Mouse (Mus musculus): ENCODE measurements at regions not wholly inside any gene's neighbourhood (a gene's known extent, or its start where the extent isn't known, plus 50 kb on each side); places are given as distances from the start of the nearest gene placed in this dataset.

DNA sequence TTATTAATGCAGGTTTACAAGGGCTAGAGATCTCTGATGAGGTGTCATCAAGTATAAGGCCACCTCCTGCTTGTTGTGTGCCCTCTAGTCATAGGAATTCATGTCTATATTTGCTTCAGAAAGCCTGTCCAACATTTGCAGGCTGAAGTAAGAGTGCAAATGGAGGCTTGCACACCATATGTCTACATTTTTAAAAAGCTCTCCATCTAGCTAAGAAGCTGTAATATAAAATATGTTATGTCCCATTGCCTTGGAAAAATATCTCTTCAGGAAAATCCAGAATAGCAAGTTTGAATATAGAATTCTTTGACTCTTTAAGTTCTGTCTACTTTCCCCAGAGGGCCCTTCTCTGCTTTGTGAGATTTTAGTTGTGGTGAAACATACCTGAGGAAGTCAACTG lies 134.6 kb downstream of the Cd24a start:
- DNase-seq (ENCODE audit: low spot score in 2 of 2): no peak

DNA sequence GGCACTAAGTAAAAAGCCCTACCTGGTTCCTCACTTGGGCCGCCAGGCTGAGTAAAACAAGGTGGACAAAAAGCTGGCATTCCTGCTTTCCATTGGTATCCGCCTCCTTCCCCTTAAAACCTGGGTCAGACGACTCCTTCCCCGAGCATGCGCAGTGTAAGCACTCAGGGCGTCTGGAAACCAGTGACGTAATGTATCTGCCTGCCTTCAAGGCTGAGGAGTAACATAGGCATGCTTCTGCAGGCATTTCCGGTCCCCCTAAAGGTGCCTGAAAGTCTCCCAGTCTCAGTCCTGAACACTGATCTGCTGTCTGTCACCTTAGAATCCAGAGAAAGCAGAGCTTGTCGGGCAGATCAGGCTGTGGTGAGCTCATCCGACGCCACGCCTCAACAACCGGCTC lies 140.7 kb downstream of the Cd24a start:
- DNase-seq (ENCODE audit: low spot score in 2 of 2): no peak

GRCm38 (mm10) chr10:43721356-43721755 lies 143.3 kb downstream of the Cd24a start:
- no peak for DNase-seq (ENCODE audit: low spot score in 2 of 2)

DNA sequence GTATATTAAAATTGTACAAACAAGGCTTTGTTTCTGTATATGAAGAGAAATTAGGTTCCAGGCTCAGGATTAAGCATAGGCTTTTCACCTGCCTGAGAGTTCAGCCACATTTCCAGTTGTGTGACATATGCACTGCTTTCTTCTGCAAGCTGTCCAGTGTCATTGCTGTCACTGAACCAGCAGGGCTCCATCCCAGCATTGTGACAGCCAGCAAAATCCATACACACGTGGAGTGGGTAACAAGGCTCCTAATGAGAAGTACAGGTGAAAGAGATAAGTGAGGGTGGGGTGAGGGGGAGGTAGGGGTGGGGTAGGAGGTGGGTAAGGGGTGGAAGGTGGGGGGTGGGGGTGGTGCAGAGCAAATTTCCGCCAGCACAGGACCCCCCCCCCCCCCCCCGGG lies 144.1 kb downstream of the Cd24a start:
- DNase-seq (ENCODE audit: low spot score in 2 of 2): no peak

GRCm38 (mm10) chr10:43722711-43723614 lies 144.9 kb downstream of the Cd24a start:
- no peak for DNase-seq (ENCODE audit: low spot score in 2 of 2)

- DNase-seq (ENCODE audit: low spot score in 2 of 2): no peak
Measured at GRCm38 (mm10) chr10:43723615-43723937, 145.5 kb downstream of the Cd24a start.

GRCm38 (mm10) chr10:43727746-43728145 lies 149.7 kb downstream of the Cd24a start:
- no peak for DNase-seq (ENCODE audit: low spot score in 2 of 2)

- DNase-seq (ENCODE audit: low spot score in 2 of 2): no peak
Measured at GRCm38 (mm10) chr10:43729184-43729583, 151.1 kb downstream of the Cd24a start.

DNA sequence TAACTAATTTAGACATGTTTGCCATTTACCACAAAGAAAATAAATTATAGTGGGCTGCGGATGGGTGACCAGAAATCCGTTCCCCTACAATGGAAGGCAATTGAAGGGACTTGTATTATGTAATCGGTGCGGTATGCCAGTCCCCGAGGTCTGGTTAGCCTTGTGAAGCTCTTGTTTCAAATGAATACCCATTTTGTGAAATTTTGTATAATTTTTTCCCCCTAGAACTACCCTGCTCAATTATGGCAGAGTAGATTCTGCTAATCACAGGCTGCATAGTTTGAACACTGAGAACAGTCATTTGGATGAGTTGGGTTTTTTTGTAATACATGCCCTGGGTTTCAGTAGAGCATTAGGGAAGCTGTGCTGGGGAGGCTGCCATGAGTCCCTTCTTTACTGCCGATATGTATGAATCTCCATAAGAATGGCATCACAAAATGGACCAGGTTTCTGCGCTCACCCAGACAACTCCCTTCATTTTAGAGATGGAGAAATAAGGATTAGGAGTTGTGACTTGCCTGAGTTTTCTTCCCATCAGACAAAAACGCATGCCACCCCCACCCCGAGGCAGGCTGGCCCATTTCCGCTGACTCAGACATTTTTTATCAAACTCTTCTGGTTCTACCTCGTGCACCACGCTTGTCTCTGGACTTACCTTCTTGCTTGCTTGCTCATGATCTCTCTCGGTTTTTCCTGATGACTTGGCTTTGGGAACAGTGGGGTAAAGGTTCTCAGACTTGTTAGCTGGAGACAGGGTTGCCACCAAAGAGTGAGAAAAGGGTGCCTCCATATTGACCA lies 155.7 kb downstream of the Cd24a start:
- no peak for DNase-seq (ENCODE audit: low spot score in 2 of 2)

GRCm38 (mm10) chr10:43739181-43739580 lies 161.1 kb downstream of the Cd24a start:
- no peak for DNase-seq (ENCODE audit: low spot score in 2 of 2)

DNA sequence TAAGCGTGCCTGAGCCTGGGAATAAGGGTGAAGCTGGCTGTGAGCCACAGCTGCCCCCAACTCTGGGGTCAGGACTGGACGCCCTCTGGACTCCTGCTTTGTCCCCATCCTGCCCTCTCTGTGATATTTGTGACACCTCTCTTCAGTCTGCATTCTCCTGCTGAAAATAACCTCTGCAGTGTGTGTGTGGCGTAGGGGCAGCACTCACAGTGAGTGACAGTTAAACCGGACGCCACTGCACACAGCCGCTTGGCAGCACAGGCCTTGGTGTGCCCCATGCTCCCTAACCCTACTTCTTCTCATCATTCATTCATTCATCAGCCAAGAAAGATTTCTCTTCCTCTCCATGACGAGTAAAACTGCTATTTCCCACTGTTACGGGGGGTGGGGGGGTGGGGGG lies 161.6 kb downstream of the Cd24a start:
- DNase-seq (ENCODE audit: low spot score in 2 of 2): no peak

GRCm38 (mm10) chr10:43740204-43740865 lies 161.2 kb downstream of the Qrsl1 start:
- DNase-seq (ENCODE audit: low spot score in 2 of 2): no peak

DNA sequence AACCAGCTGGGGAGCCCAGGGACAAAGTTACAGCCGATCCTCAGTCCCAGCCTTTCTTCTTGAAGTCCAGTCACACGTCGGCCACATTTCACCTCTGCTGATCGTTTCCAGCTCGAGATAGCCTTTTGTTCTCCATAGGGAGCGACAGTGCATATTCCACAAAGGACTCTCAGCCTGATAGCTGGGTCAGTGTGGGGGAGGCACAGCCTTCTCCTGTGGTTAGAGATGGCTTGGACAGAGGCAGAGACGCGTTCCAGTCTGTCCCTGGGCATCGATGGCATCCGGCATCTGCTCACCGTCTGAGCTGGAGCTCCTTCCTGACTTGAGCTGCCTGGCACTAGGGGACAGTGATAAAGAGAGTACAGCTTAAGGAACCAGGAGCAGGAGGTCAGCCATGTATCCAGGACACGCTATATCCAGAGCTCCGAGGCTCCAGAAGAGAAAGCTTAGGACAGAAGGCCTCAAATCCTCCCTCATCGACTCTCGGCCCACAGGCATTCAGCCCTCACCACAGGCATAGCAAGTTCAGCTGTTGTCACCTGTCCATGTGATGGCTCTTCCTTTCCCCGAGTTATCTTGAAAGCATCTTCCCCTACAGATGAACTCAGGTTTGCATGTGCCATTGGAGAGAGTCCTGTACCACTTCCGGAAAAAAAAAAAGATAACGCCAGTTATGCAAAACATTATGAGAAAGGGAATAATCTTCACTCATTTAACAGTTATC lies 160.0 kb downstream of the Qrsl1 start:
- DNase-seq (ENCODE audit: low spot score in 2 of 2): no peak

- DNase-seq (ENCODE audit: low spot score in 2 of 2): no peak
Measured at GRCm38 (mm10) chr10:43742085-43743054, 159.2 kb downstream of the Qrsl1 start.

DNA sequence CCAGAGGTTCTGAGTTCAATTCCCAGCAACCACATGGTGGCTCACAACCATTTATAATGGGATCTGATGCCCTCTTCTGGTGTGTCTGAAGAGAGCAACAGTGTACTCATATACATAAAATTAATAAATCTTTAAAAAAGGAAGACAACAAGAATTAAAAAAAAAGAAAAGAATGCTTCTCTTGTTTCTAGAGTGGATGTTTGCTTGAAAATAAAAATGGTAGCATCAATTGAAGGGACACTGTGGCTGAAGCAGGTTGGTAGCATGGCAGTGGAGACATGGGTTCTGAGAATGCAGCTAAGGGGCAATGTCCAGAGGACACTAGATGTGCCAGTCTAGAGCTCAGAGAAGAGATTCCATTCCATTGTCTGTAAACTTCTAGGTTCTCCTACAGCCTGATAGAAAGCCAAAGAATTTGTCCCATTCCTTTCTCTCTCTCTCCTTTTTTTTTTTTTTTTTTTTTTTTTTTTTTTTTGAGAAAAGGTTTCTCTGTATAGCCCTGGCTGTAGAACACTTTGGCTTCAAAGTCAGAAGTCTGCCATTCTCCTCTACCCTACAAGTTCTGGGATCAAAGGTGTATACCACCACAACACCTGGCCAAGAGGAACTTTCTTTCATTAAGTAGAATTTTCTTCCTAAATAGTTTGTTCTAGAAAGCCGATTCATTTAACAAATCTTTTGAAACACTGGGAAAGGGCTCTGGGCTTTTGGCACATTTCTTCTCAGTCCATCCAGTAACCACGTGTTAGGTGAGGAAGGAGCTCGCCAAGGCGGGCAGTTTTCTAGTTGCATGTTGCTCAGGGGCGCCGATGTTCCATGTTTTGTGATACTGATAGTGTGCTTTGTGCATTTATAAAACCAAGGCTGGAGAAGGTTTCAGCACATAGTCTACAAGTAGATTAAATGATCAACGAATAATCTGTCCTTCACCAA lies 158.1 kb downstream of the Qrsl1 start:
- DNase-seq (ENCODE audit: low spot score in 2 of 2): no peak

DNA sequence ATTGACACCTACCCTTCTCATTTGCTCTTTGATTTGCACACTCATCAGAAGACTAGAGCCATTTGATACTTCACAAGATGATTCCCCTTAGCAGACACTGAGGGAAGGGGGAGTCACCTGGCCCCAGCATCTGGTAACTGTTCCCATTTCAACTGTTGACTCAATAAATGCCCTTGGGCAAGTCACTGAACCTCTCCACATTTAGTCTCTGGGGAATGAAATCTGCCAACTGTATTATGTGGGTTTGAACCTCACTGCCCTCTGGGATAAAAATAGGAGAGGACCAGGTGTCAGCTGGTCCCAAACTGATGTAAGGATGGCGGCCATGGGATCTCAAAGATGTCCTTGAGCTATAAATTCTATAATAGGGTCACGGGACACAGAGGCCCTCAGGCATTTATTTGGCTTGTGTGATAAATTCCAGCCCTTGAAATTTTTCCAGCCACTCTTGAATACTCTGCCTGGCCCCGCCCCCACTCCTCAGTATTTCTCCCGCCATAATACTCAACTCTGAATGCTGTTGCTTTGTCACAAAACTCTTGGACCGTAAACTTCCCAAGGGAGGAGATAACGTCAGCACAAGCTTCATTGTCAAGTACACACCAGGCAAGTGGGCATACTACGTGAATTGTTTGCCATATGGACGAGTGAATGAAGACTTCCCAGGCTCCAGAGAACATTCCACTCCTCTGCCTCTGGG lies 155.5 kb downstream of the Qrsl1 start:
- no peak for DNase-seq (ENCODE audit: low spot score in 2 of 2)

DNA sequence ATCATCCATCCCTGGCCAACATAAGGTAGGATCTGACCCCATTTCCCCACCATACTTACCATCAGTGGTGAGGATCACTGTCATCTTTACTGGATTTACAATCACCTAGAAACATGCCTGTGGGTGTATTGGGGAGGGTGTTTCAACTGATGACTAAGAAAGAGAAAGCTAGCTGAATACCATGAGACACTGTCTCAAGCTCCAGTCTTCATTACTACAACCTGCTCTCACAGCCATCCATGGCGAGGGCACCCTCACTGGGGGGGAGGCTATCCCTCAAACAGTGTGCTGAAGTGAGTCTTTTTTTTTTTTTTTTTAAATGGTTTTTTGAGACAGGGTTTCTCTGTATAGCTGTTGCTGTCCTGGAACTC lies 154.9 kb downstream of the Qrsl1 start:
- DNase-seq (ENCODE audit: low spot score in 2 of 2): no peak

GRCm38 (mm10) chr10:43747541-43747940 lies 154.0 kb downstream of the Qrsl1 start:
- no peak for DNase-seq (ENCODE audit: low spot score in 2 of 2)

- no peak for DNase-seq (ENCODE audit: low spot score in 2 of 2)
Measured at GRCm38 (mm10) chr10:43748300-43748699, 153.2 kb downstream of the Qrsl1 start.

All from spleen, postnatal 14 days (tissue).